In genomic region chr1:161649387-161649786, GRCm38 (mm10) we compare ENCODE assay signal across 11 mouse cellular contexts.
DNase-seq lines count a peak whose midpoint lies in the region; ATAC-seq and TF ChIP-seq lines count a peak whose summit lies in the region.
"Had no signal": no experiment of that assay in that cellular context is flagged by ENCODE, and none has a peak within 500 bp of the region (broad histone marks: within the 10 kb centered on the region; RNA-seq: fewer than 3 reads in every experiment).

No protein-coding gene starts in this region.

- ATAC-seq in hindbrain, postnatal 0 days = no peak
- ATAC-seq in hindbrain, embryonic 12.5 days (ENCODE audit: low FRiP score) = no peak
- ATAC-seq in midbrain, postnatal 0 days (ENCODE audit: low FRiP score) = no peak
- no peak for ATAC-seq in midbrain, embryonic 14.5 days (ENCODE audit: low FRiP score, low TSS enrichment)
- ATAC-seq: liver, embryonic 12.5 days had no signal

- H3K36me3 ChIP-seq in hindbrain, postnatal 0 days (ENCODE audit: insufficient read depth, low read length) = no peaks in the 10 kb centered on the region
- no peaks in the 10 kb centered on the region for H3K36me3 ChIP-seq in hindbrain, embryonic 12.5 days
- H3K36me3 ChIP-seq in midbrain, postnatal 0 days (ENCODE audit: insufficient read depth, low read length) = no peaks in the 10 kb centered on the region
- no peaks in the 10 kb centered on the region for H3K36me3 ChIP-seq in midbrain, embryonic 14.5 days (ENCODE audit: control insufficient read depth, insufficient read depth, low read length)
- H3K36me3 ChIP-seq: heart, embryonic 15.5 days; liver, embryonic 12.5 days had no signal

- no peak overlapping the region for H3K27ac ChIP-seq in hindbrain, postnatal 0 days
- H3K27ac ChIP-seq in hindbrain, embryonic 12.5 days = no peak overlapping the region
- H3K27ac ChIP-seq in midbrain, postnatal 0 days (ENCODE audit: low read depth, low read length) = no peak overlapping the region
- no peak overlapping the region for H3K27ac ChIP-seq in midbrain, embryonic 14.5 days (replicated peaks; ENCODE audit: low read depth, low read length)
- H3K27ac ChIP-seq: heart, embryonic 15.5 days; liver, embryonic 12.5 days had no signal

- 60% methylated on average over 2 of the region's 2 CpGs for WGBS in hindbrain, postnatal 0 days
- WGBS in hindbrain, embryonic 12.5 days = 58% methylated on average over 2 of the region's 2 CpGs
- 57% methylated on average over 2 of the region's 2 CpGs for WGBS in midbrain, postnatal 0 days
- 60% methylated on average over 2 of the region's 2 CpGs for WGBS in midbrain, embryonic 14.5 days

- H3K9ac ChIP-seq in hindbrain, postnatal 0 days (replicated peaks; ENCODE audit: low read length) = no peak overlapping the region
- no peak overlapping the region for H3K9ac ChIP-seq in hindbrain, embryonic 12.5 days
- no peak overlapping the region for H3K9ac ChIP-seq in midbrain, postnatal 0 days (replicated peaks; ENCODE audit: low read length, poor library complexity, severe bottlenecking)
- H3K9ac ChIP-seq in midbrain, embryonic 14.5 days (replicated peaks; ENCODE audit: low read length) = no peak overlapping the region
- H3K9ac ChIP-seq: heart, embryonic 15.5 days; liver, embryonic 12.5 days had no signal

- peak; percentile 37 for TF ChIP-seq CTCF in hindbrain, postnatal 0 days (IDR thresholded peaks at IDR 0.05; ENCODE audit: low read depth)
- TF ChIP-seq CTCF in midbrain, postnatal 0 days (IDR thresholded peaks at IDR 0.05) = peak; percentile 33; the same call in 1 of the 2 replicates

- no peaks in the 10 kb centered on the region for H3K9me3 ChIP-seq in hindbrain, postnatal 0 days (ENCODE audit: low read length)
- no peaks in the 10 kb centered on the region for H3K9me3 ChIP-seq in hindbrain, embryonic 12.5 days (replicated peaks)
- H3K9me3 ChIP-seq in midbrain, postnatal 0 days (ENCODE audit: low read length) = no peaks in the 10 kb centered on the region
- H3K9me3 ChIP-seq in midbrain, embryonic 14.5 days (ENCODE audit: control insufficient read depth, low read length) = no peaks in the 10 kb centered on the region
- H3K9me3 ChIP-seq: heart, embryonic 15.5 days; liver, embryonic 12.5 days had no signal

- H3K4me3 ChIP-seq in hindbrain, postnatal 0 days (ENCODE audit: low read length) = no peak overlapping the region
- H3K4me3 ChIP-seq in hindbrain, embryonic 12.5 days = no peak overlapping the region
- no peak overlapping the region for H3K4me3 ChIP-seq in midbrain, postnatal 0 days (ENCODE audit: low read depth, low read length)
- H3K4me3 ChIP-seq in midbrain, embryonic 14.5 days (replicated peaks; ENCODE audit: low read depth, low read length) = no peak overlapping the region
- H3K4me3 ChIP-seq: heart, embryonic 15.5 days; liver, embryonic 12.5 days had no signal

- no peaks in the 10 kb centered on the region for H3K4me1 ChIP-seq in hindbrain, postnatal 0 days (ENCODE audit: insufficient read depth, low read length)
- H3K4me1 ChIP-seq in hindbrain, embryonic 12.5 days = no peaks in the 10 kb centered on the region
- no peaks in the 10 kb centered on the region for H3K4me1 ChIP-seq in midbrain, postnatal 0 days (ENCODE audit: insufficient read depth, low read length)
- H3K4me1 ChIP-seq in midbrain, embryonic 14.5 days (ENCODE audit: control insufficient read depth, insufficient read depth, low read length) = no peaks in the 10 kb centered on the region
- H3K4me1 ChIP-seq: heart, embryonic 15.5 days; liver, embryonic 12.5 days had no signal

- H3K4me2 ChIP-seq in hindbrain, postnatal 0 days (ENCODE audit: low read depth, low read length) = no peak overlapping the region
- no peak overlapping the region for H3K4me2 ChIP-seq in hindbrain, embryonic 12.5 days (replicated peaks)
- H3K4me2 ChIP-seq in midbrain, postnatal 0 days (ENCODE audit: low read depth, low read length, poor library complexity, severe bottlenecking) = no peak overlapping the region
- no peak overlapping the region for H3K4me2 ChIP-seq in midbrain, embryonic 14.5 days (ENCODE audit: low read length)
- H3K4me2 ChIP-seq: heart, embryonic 15.5 days; liver, embryonic 12.5 days had no signal

- DNase-seq in hindbrain, postnatal 0 days (ENCODE audit: low spot score) = no peak
- no peak for DNase-seq in midbrain, postnatal 0 days (ENCODE audit: low spot score)
- DNase-seq in midbrain, embryonic 14.5 days = no peak
- DNase-seq in ZHBTc4 (ENCODE audit: low read depth, low spot score) = peak; percentile 33
- DNase-seq in ovary, postnatal 36 days (ENCODE audit: low spot score) = no peak
- DNase-seq in adrenal gland, postnatal 25 days = no peak
- DNase-seq: cerebellum, adult 18-20 months; right cerebral cortex, postnatal 14 days had no signal

- H3K27me3 ChIP-seq in hindbrain, postnatal 0 days (ENCODE audit: insufficient read depth, low read length) = no peaks in the 10 kb centered on the region
- no peaks in the 10 kb centered on the region for H3K27me3 ChIP-seq in hindbrain, embryonic 12.5 days
- no peaks in the 10 kb centered on the region for H3K27me3 ChIP-seq in midbrain, postnatal 0 days (ENCODE audit: insufficient read depth, low read length)
- no peaks in the 10 kb centered on the region for H3K27me3 ChIP-seq in midbrain, embryonic 14.5 days (ENCODE audit: control insufficient read depth, insufficient read depth, low read length)
- H3K27me3 ChIP-seq: heart, embryonic 15.5 days; liver, embryonic 12.5 days had no signal
